Mouse (Mus musculus) WW6 (cell line): ENCODE data around the gene Adgrl3.

Experiments
- DNase-seq: peaks from one replicate; pipeline ENCODE4 v3.0.0-alpha.2; 2013; ENCODE audit warnings: low read depth, low spot score

Adgrl3 gene

GRCm38 (mm10) chr5:81019590-81020254, at the start of gene Adgrl3:
Adgrl3 (plus strand) TSS chr5:81020138.
- peak; percentile 34 for DNase-seq

- no peak for DNase-seq
Measured at GRCm38 (mm10) chr5:81019166-81019565, 772 bp upstream of the Adgrl3 start.

- peak; percentile 4 for DNase-seq
Measured at GRCm38 (mm10) chr5:81020281-81021005, 505 bp downstream of the Adgrl3 start.

- DNase-seq, result peak; percentile 0
Measured at GRCm38 (mm10) chr5:81021006-81021320, 1.0 kb downstream of the Adgrl3 start.

GRCm38 (mm10) chr5:81021331-81021863, 1.5 kb downstream of the Adgrl3 start:
- peak; percentile 1 for DNase-seq

- peak; percentile 9 for DNase-seq
Measured at GRCm38 (mm10) chr5:81021864-81022305, 1.9 kb downstream of the Adgrl3 start.

GRCm38 (mm10) chr5:81022306-81023071, 2.6 kb downstream of the Adgrl3 start:
- DNase-seq, result peak; percentile 13

- no peak for DNase-seq
Measured at GRCm38 (mm10) chr5:81023923-81024715, 4.2 kb downstream of the Adgrl3 start.

- no peak for DNase-seq
Measured at GRCm38 (mm10) chr5:81028875-81029274, 8.9 kb downstream of the Adgrl3 start.

GRCm38 (mm10) chr5:81037091-81037490, 17.2 kb downstream of the Adgrl3 start:
- DNase-seq, result no peak

- DNase-seq, result no peak
Measured at GRCm38 (mm10) chr5:81043875-81044274, 23.9 kb downstream of the Adgrl3 start.

GRCm38 (mm10) chr5:81046128-81046527, 26.2 kb downstream of the Adgrl3 start:
- DNase-seq, result no peak

- DNase-seq, result no peak
Measured at GRCm38 (mm10) chr5:81054628-81055027, 34.7 kb downstream of the Adgrl3 start.

GRCm38 (mm10) chr5:81055253-81055652, 35.3 kb downstream of the Adgrl3 start:
- no peak for DNase-seq

- DNase-seq, result no peak
Measured at GRCm38 (mm10) chr5:81058122-81058521, 38.2 kb downstream of the Adgrl3 start.

GRCm38 (mm10) chr5:81060950-81061349, 41.0 kb downstream of the Adgrl3 start:
- no peak for DNase-seq

GRCm38 (mm10) chr5:81061386-81061785, 41.4 kb downstream of the Adgrl3 start:
- DNase-seq, result no peak

- no peak for DNase-seq
Measured at GRCm38 (mm10) chr5:81064026-81064425, 44.1 kb downstream of the Adgrl3 start.

GRCm38 (mm10) chr5:81068173-81068572, 48.2 kb downstream of the Adgrl3 start:
- no peak for DNase-seq

- no peak for DNase-seq
Measured at GRCm38 (mm10) chr5:81068839-81069238, 48.9 kb downstream of the Adgrl3 start.

- DNase-seq, result no peak
Measured at GRCm38 (mm10) chr5:81072888-81073287, 53.0 kb downstream of the Adgrl3 start.
